Mouse (Mus musculus): ENCODE results near the gene Fosl2. TPM values are rescaled to one million over a fixed set of nuclear protein-coding genes. Genes with fewer than 3 reads are reported as not detected.
A peak's percentile ranks its signal among the peaks of the same experiment; 100 is the strongest.

Fosl2 gene
- polyA plus RNA-seq, 1 experiment, result 44.7 TPM

GRCm38 (mm10) chr5:32177737-32178136 is 42.1 kb downstream of the Fosl2 start:
- no peak for DNase-seq (ENCODE audit: low spot score)

DNA sequence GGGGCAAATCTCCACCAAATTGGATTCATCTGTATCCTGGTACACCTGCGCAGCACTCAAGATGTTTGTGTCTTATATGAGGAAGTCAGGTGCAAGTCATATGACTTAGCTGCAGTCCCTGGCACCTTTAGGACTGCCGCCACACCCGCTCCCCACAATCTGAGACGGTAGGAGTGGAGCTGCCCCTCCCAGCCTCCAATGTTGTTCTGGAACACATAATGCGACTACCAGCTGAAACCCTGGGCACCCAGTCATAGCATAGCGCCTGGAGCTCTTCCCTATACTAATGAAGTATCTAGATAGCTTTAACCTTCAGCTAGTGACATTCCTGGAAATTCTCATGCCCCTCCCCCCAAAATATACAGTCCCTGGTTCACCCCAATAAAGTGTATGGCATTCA is 43.1 kb downstream of the Fosl2 start:
- peak; percentile 6 for DNase-seq (ENCODE audit: low spot score)

- peak; percentile 36 for DNase-seq (ENCODE audit: low spot score)
Measured at GRCm38 (mm10) chr5:32182885-32183629, 47.5 kb downstream of the Fosl2 start.

DNA sequence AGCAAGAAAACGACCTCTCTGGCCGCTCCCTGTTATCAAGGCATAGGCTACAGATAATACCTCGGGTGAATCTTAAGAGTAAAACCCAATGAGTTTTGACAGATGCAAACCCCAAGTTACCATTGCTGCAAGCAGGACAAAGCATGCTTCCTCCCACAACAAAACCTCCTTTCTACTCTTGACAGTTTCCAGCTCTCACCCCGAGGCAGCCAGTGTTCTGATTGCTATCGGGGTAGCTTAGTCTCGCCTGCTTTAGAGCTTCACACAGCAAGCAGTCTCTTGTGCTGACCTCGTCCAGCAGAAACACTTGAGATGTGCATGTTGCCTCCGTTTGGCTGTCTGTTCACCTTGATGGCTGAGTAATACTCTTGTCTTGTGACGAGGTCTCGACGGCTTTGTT is 52.1 kb downstream of the Fosl2 start:
- DNase-seq (ENCODE audit: low spot score), result no peak

GRCm38 (mm10) chr5:32191259-32191658 is 55.7 kb downstream of the Fosl2 start:
- DNase-seq (ENCODE audit: low spot score), result no peak

GRCm38 (mm10) chr5:32192016-32192845 is 56.6 kb downstream of the Fosl2 start:
- DNase-seq (ENCODE audit: low spot score), result no peak

- DNase-seq (ENCODE audit: low spot score), result no peak
Measured at GRCm38 (mm10) chr5:32194236-32194635, 58.6 kb downstream of the Fosl2 start.

DNA sequence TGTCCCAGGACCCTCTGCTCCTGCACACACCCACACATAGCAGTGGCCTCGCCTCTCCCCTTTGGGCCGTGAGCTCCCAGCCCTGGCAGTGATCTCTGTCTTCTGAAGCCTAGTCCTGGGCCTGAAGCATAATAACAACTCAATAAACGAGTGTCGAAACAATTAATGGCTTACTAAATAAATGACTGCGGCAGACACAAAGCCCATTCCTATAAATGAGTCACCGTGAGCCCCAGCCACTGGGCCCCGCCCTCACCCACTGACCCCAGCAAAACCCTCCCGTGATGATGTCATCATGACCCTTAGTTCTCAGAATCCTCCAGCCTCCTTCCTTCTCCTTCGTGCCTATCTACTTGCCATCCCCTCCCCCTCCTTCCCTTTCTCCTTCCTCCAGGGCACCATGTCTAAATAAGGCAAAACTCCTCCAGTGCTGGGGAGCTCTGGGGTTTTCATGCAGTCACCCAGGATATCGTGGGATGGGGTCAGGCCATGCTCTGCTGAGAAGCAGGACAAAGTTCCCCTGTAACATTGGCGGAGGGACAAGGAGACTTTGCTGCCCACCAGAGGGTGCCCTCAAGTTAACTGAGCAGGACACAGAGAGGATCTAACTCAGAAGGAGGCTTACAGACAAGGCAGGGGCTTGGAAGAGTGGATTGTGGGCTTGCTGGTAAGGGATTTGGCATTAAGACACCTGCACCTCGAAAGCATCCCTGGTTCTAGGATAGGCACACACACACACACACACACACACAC is 60.4 kb downstream of the Fosl2 start:
- no peak for DNase-seq (ENCODE audit: low spot score)

GRCm38 (mm10) chr5:32197698-32198097 is 62.1 kb downstream of the Fosl2 start:
- DNase-seq (ENCODE audit: low spot score), result peak; percentile 84

DNA sequence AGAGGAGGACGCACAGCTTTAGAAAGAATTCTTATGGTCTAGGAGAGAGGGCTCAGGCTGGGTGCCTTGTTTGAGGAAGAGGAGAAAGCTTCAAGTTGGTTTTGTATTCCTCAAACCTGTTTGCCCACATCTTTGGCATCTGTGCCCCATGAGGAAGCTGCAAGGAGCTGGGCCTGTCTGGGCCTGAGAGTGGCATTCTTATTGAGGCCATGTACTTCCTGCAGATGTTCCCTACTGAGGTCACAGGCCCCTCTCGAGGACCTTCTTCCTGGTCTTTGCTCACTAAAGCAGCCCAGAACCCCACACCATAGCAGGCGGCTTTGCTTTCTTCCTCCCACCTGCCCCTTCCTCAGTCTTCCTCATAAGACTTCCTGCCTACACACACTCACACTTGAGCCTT is 63.5 kb downstream of the Fosl2 start:
- no peak for DNase-seq (ENCODE audit: low spot score)

GRCm38 (mm10) chr5:32199594-32199993 is 64.0 kb downstream of the Fosl2 start:
- no peak for DNase-seq (ENCODE audit: low spot score)

DNA sequence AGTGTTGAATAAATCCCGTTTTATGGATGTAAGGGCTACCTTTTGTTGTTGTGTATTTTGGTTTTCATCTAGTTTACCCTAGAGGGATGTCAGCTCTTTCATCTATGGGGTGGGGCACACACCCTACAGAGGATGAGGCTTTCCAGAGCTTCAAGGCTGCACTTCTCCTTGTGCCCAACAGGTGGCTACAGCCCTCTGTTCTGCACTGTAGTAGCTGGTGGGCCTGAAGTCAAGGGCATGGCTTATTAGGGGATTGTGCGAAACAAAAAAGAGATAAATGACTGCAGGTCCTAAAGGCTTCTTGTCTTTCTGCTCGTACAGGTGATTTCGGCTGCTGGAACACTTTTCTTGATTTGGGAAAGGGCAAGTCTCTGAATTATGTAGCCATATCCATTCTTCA is 69.1 kb downstream of the Fosl2 start:
- DNase-seq (ENCODE audit: low spot score), result no peak

GRCm38 (mm10) chr5:32206726-32207125 is 71.1 kb downstream of the Fosl2 start:
- DNase-seq (ENCODE audit: low spot score), result no peak

Other genes with a start within 250 kb of the Fosl2 start
- gene Plb1, start 96.9 kb downstream of the Fosl2 start, polyA plus RNA-seq (2012; rRNA removed), result 2.9 and 3.4 TPM in 2 replicates

Measured in urinary bladder, adult 2 months (tissue).